Mouse (Mus musculus) kidney, embryonic 16.5 days (tissue): ENCODE measurements around the gene Nckipsd. TPM values are rescaled to one million over a fixed set of nuclear protein-coding genes. Genes with fewer than 3 reads are reported as not detected.

Experiments
- ATAC-seq: fragments of 200-750 bp; cut with Nextera tagmentation; 2 replicates; pipeline ENCODE4 v1.8.0; 2017; ENCODE audit warnings: moderate TSS enrichment; ENCODE audit not compliant: low FRiP score, low TSS enrichment
- H3K27ac ChIP-seq: fragments of 300-500 bp; sonication (generic); 2 replicates; pipeline ENCODE4 v1.5.1; 2014; ENCODE audit warnings: low read length
- H3K27me3 ChIP-seq: fragments of 300-500 bp; sonication (generic); 2 replicates; pipeline ENCODE4 v1.6.1; 2014; ENCODE audit warnings: low read length, control low read depth, mixed read lengths; ENCODE audit not compliant: insufficient read depth
- H3K36me3 ChIP-seq: fragments of 300-500 bp; sonication (generic); 2 replicates; pipeline ENCODE4 v1.6.1; 2014; ENCODE audit warnings: low read length, control low read depth, mixed read lengths; ENCODE audit not compliant: insufficient read depth
- H3K4me1 ChIP-seq: fragments of 300-500 bp; sonication (generic); 2 replicates; pipeline ENCODE4 v1.6.1; 2014; ENCODE audit warnings: low read length, control low read depth, mixed read lengths; ENCODE audit not compliant: insufficient read depth
- H3K4me2 ChIP-seq: fragments of 300-500 bp; sonication (generic); replicated peaks from 2 replicates; pipeline ENCODE4 v1.6.1; 2014; ENCODE audit warnings: low read depth, low read length
- H3K4me3 ChIP-seq: fragments of 300-500 bp; sonication (generic); 2 replicates; pipeline ENCODE4 v1.5.1; 2014; ENCODE audit warnings: mild to moderate bottlenecking, low read length
- H3K9ac ChIP-seq: fragments of 300-500 bp; sonication (generic); replicated peaks from 2 replicates; pipeline ENCODE4 v1.6.1; 2014; ENCODE audit warnings: low read length
- H3K9me3 ChIP-seq: fragments of 300-500 bp; sonication (generic); 2 replicates; pipeline ENCODE4 v1.6.1; 2016; ENCODE audit warnings: low read length, control low read depth
- WGBS: fragments of 180-500 bp; shearing (Covaris S2); extraction: QIAGEN DNeasy Blood & Tissue Kit; methylation state at CpG from one replicate; pipeline ENCODE4 v1.1.7; 2014; 5-methylcytosine and 5-hydroxymethylcytosine counted together
- polyA plus RNA-seq: library from polyadenylated mRNA; unstranded; fragments of >200 nt; fragmentation: Nextera tagmentation; extraction: Ambion mirVana; gene quantifications from 2 replicates; pipeline ENCODE4 v1.2.1, GENCODE M21; 2015

Gene Nckipsd
- polyA plus RNA-seq, 1 experiment from 2014 or later = 17.7 TPM

- no peak for ATAC-seq
- no peak overlapping the region for H3K27ac ChIP-seq
- H3K27me3 ChIP-seq = no peaks in the 10 kb centered on the region
- H3K36me3 ChIP-seq = peaks cover 33% of the 10 kb centered on the region
- no peak overlapping the region for H3K9ac ChIP-seq
- WGBS = 79% methylated on average over 5 of the region's 5 CpGs
- H3K4me1 ChIP-seq = peaks cover 20% of the 10 kb centered on the region
- no peak overlapping the region for H3K4me3 ChIP-seq
- H3K4me2 ChIP-seq = no peak overlapping the region
- H3K9me3 ChIP-seq = no peaks in the 10 kb centered on the region
Observed at GRCm38 (mm10) chr9:108810516-108810915, 2.3 kb downstream of the Nckipsd start.

- H3K4me1 ChIP-seq = no peaks in the 10 kb centered on the region
- no peaks in the 10 kb centered on the region for H3K9me3 ChIP-seq
- 85% methylated on average over 7 of the region's 7 CpGs for WGBS
- H3K4me2 ChIP-seq = no peak overlapping the region
- H3K9ac ChIP-seq = no peak overlapping the region
- ATAC-seq = no peak
- no peak overlapping the region for H3K27ac ChIP-seq
- no peak overlapping the region for H3K4me3 ChIP-seq
- peaks cover 31% of the 10 kb centered on the region for H3K36me3 ChIP-seq
- H3K27me3 ChIP-seq = no peaks in the 10 kb centered on the region
Observed at GRCm38 (mm10) chr9:108815557-108815956, 7.4 kb downstream of the Nckipsd start.

- Histone ChIP-seq H3K9me3 (no peaks in the 10 kb centered on the region), H3K4me3 (no peak overlapping the region), H3K4me2 (no peak overlapping the region), H3K4me1 (no peaks in the 10 kb centered on the region), H3K9ac (no peak overlapping the region), H3K27me3 (peaks cover 17% of the 10 kb centered on the region), H3K36me3 (peaks cover 21% of the 10 kb centered on the region), H3K27ac (no peak overlapping the region)
- WGBS = 68% methylated on average over 3 of the region's 3 CpGs
- no peak for ATAC-seq
Observed at GRCm38 (mm10) chr9:108819495-108819894, 11.3 kb downstream of the Nckipsd start.

GRCm38 (mm10) chr9:108820077-108820476, 11.9 kb downstream of the Nckipsd start:
- Histone ChIP-seq H3K4me2 (no peak overlapping the region), H3K27me3 (peaks cover 23% of the 10 kb centered on the region), H3K36me3 (peaks cover 15% of the 10 kb centered on the region), H3K9me3 (no peaks in the 10 kb centered on the region), H3K4me1 (no peaks in the 10 kb centered on the region), H3K9ac (no peak overlapping the region), H3K27ac (no peak overlapping the region), H3K4me3 (no peak overlapping the region)
- 65% methylated on average over 5 of the region's 5 CpGs for WGBS
- ATAC-seq = no peak

GRCm38 (mm10) chr9:108824144-108824685, 16.0 kb downstream of the Nckipsd start:
- WGBS = 3% methylated on average over 25 of the region's 25 CpGs
- Histone ChIP-seq H3K36me3 (no peaks in the 10 kb centered on the region), H3K4me3 (no peak overlapping the region), H3K4me1 (peaks cover 10% of the 10 kb centered on the region), H3K9ac (no peak overlapping the region), H3K9me3 (no peaks in the 10 kb centered on the region), H3K4me2 (no peak overlapping the region), H3K27ac (no peak overlapping the region), H3K27me3 (peaks cover 63% of the 10 kb centered on the region)
- no peak for ATAC-seq

- no peak for ATAC-seq
- Histone ChIP-seq H3K4me3 (no peak overlapping the region), H3K4me2 (no peak overlapping the region), H3K27ac (no peak overlapping the region), H3K9me3 (no peaks in the 10 kb centered on the region), H3K36me3 (no peaks in the 10 kb centered on the region), H3K9ac (no peak overlapping the region), H3K4me1 (peaks cover 10% of the 10 kb centered on the region), H3K27me3 (peaks cover 70% of the 10 kb centered on the region)
- WGBS = under 1% methylated on average over 31 of the region's 31 CpGs
Observed at GRCm38 (mm10) chr9:108824755-108825413, 16.7 kb downstream of the Nckipsd start.

- Histone ChIP-seq H3K4me1 (peaks cover 10% of the 10 kb centered on the region), H3K4me2 (peak within 1 kb of the TSS; percentile 83), H3K4me3 (peak within 1 kb of the TSS; percentile 49), H3K36me3 (no peaks in the 10 kb centered on the region), H3K27me3 (peaks cover 81% of the 10 kb centered on the region), H3K9ac (no peak within 1 kb of the TSS), H3K27ac (no peak within 1 kb of the TSS), H3K9me3 (no peaks in the 10 kb centered on the region)
- 4% methylated on average over 47 of the region's 70 CpGs for WGBS
- peak; percentile 50 for ATAC-seq
Observed at GRCm38 (mm10) chr9:108825820-108826699, 17.9 kb downstream of the Nckipsd start, which contains the start of gene Celsr3. Gene Celsr3, plus strand, starts transcription at chr9:108826320.

- Histone ChIP-seq H3K27me3 (peaks cover 89% of the 10 kb centered on the region), H3K9ac (no peak overlapping the region), H3K9me3 (no peaks in the 10 kb centered on the region), H3K4me3 (peak overlapping the region; percentile 49), H3K4me1 (peaks cover 14% of the 10 kb centered on the region), H3K4me2 (peak overlapping the region; percentile 83), H3K27ac (no peak overlapping the region), H3K36me3 (no peaks in the 10 kb centered on the region)
- peak; percentile 53 for ATAC-seq
- WGBS = 2% methylated on average over 39 of the region's 39 CpGs
Observed at GRCm38 (mm10) chr9:108826700-108827340, 18.7 kb downstream of the Nckipsd start.

- peak overlapping the region; percentile 49 for H3K4me3 ChIP-seq
- no peak overlapping the region for H3K9ac ChIP-seq
- H3K4me2 ChIP-seq = peak overlapping the region; percentile 83
- 11% methylated on average over 34 of the region's 34 CpGs for WGBS
- H3K4me1 ChIP-seq = peaks cover 17% of the 10 kb centered on the region
- no peaks in the 10 kb centered on the region for H3K9me3 ChIP-seq
- H3K27me3 ChIP-seq = peaks cover 89% of the 10 kb centered on the region
- no peak overlapping the region for H3K27ac ChIP-seq
- ATAC-seq = no peak
- H3K36me3 ChIP-seq = no peaks in the 10 kb centered on the region
Observed at GRCm38 (mm10) chr9:108827454-108827853, 19.3 kb downstream of the Nckipsd start.
